Mouse (Mus musculus) c-Kit-positive CD71-positive TER-119-positive erythroid progenitor cells, embryonic 14.5 days (primary cell): ENCODE data around the gene Bpgm.

ENCODE experiments used
- DNase-seq: peaks from one replicate; pipeline ENCODE4 v3.0.0-alpha.2; 2013; ENCODE audit warnings: low spot score

Bpgm gene

GRCm38 (mm10) chr6:34529992-34530391, 54.0 kb downstream of the Bpgm start:
- no peak for DNase-seq

- DNase-seq: no peak
These were observed 57.0 kb downstream of the Bpgm start for GRCm38 (mm10) chr6:34533055-34533454.

GRCm38 (mm10) chr6:34533896-34534295, 57.9 kb downstream of the Bpgm start:
- no peak for DNase-seq

GRCm38 (mm10) chr6:34542866-34543265, 66.9 kb downstream of the Bpgm start:
- no peak for DNase-seq

GRCm38 (mm10) chr6:34543303-34544206, 67.5 kb downstream of the Bpgm start:
- no peak for DNase-seq

GRCm38 (mm10) chr6:34544207-34544602, 68.2 kb downstream of the Bpgm start:
- no peak for DNase-seq

- DNase-seq: no peak
These were observed 69.3 kb downstream of the Bpgm start for GRCm38 (mm10) chr6:34545286-34545685.

GRCm38 (mm10) chr6:34548406-34548990, 72.5 kb downstream of the Bpgm start:
- DNase-seq: no peak

GRCm38 (mm10) chr6:34549017-34549416, 73.0 kb downstream of the Bpgm start:
- peak; percentile 32 for DNase-seq

GRCm38 (mm10) chr6:34552489-34553157, 76.6 kb downstream of the Bpgm start:
- no peak for DNase-seq

GRCm38 (mm10) chr6:34554291-34554997, 78.4 kb downstream of the Bpgm start:
- DNase-seq: no peak
